Mouse (Mus musculus) Patski (cell line): ENCODE data around the gene 4933421I07Rik. TPM values are rescaled to one million over a fixed set of nuclear protein-coding genes. Genes with fewer than 3 reads are reported as not detected.

Source experiments
- ATAC-seq: fragments of 100-300 bp; one replicate; pipeline ENCODE4 v1.8.0; 2021
- CTCF ChIA-PET: fragments of 350-600 bp; sonication (Branson Sonifier 250); formaldehyde crosslinking; loops from one replicate; lab custom pipeline; 2022; ENCODE audit warnings: inconsistent platforms; lab: Charles Lee
- POLR2A ChIA-PET: fragments of 350-600 bp; sonication (Branson Sonifier 250); formaldehyde crosslinking; loops from one replicate; lab custom pipeline; 2022; ENCODE audit warnings: antibody characterized with exemption, inconsistent platforms; lab: Charles Lee
- DNase-seq: peaks from one replicate; pipeline ENCODE4 v3.0.0-alpha.2; 2011; ENCODE audit warnings: low read depth, low spot score
- H3K27me3 ChIP-seq: fragments of 371-371 bp; one replicate; pipeline ENCODE4 v1.5.1; 2021
- CTCF ChIP-seq: fragments of 100-300 bp; IDR thresholded peaks from one replicate; pipeline ENCODE4 v1.5.1; 2021
- in situ Hi-C: fragments of 300-500 bp; cut with MboI; formaldehyde crosslinking; loops from 3 replicates; pipeline ENCODE4 v1.11.1; 2018; ENCODE audit warnings: low pct_unique_long_range_greater_than_20kb, mixed read lengths
- polyA plus RNA-seq: library from polyadenylated mRNA; unstranded; gene quantifications from one replicate; pipeline ENCODE4 v1.2.3, GENCODE M21; 2021

4933421I07Rik gene
- not detected for polyA plus RNA-seq

DNA sequence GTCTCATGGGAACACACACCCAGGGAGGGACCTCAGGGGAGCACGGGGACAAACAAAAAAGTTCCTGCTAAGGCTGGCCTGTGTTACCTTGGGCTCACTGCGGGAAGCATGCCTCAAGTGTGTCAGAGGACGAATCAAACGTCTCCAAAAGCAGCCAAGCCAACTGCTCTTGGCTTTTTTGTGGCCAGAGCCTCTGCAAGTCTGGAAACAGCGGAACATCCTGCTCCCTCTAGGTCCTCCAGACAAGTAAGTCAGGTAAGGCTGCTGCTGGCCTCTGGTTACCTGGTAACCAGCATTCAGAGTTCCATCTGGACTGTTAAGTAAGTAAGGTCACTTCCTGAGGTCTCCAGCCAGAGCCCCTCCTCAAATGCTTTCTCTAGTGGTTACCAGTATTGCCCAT lies at the start of gene 4933421I07Rik:
TSS of gene 4933421I07Rik (minus strand) at position 271 of the 400 bp plus-strand sequence.
- TF ChIP-seq CTCF: no peak
- ChIA-PET POLR2A (no interaction called here), CTCF (no interaction called here)
- in situ Hi-C loops: no loop called here
- ATAC-seq (no peak), DNase-seq (no peak)
- H3K27me3 ChIP-seq: no peaks in the 10 kb centered on the region

DNA sequence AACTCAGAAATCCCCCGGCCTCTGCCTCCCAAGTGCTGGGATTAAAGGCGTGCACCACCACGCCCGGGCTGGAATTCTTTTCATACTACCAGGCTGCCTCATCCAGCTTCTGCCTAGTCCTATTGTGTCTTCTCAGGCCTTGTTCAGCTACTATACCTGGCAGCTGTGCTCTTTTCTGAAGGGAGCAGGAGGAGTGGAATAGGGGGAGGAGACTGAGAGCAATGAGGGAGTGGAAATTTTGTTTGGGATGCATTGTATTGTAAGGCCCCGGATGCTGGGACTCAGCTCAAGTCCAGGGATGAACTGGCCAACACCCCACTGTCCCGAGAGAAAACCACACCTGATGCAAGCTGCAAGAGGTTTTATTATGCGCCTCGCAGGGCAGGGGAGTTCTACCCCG lies 49.4 kb upstream of the 4933421I07Rik start:
- TF ChIP-seq CTCF: no peak
- POLR2A ChIA-PET: no interaction called here
- ATAC-seq (no peak), DNase-seq (no peak)
- CTCF ChIA-PET: no interaction called here
- in situ Hi-C loops: no loop called here
- no peaks in the 10 kb centered on the region for H3K27me3 ChIP-seq

DNA sequence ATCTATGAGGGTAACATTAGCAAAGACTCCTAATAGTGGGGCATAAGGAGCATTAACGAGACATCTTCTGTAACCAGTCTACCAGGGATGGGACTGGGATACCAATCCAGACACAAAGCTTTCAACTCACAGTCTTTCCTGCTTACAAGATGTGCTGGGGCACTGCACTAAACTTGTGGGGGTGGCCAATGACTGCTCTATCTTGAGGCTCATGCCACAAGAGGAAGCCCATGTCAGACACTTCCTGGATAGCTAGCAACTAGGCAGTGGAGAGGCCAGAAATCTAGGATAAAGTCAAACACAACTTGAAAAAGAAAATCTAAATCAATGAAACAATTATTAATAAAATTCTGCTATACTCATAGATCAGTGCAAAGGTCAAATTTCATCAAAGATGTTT lies 48.3 kb upstream of the 4933421I07Rik start:
- TF ChIP-seq CTCF: no peak
- in situ Hi-C loops: no loop called here

DNA sequence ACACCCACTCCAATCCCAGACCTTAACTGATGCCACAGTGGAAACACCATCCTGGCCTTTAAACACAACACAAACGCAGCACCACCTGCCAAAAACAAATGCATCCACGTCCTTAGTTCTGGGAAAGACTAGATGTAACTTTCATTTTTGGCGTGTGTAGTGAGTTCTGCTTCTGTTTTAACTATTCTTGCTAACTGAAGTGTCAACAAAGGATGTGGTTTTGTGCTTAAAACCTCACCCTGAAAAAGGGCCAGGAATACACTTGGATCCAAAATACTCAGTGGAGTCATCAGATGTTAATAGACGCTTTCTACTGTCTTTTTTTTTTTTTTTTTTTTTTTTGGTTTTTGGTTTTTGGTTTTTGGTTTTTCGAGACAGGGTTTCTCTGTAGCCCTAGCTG lies 42.9 kb upstream of the 4933421I07Rik start:
- in situ Hi-C loops: no loop called here
- DNase-seq (no peak), ATAC-seq (no peak)
- ChIA-PET POLR2A (no interaction called here), CTCF (no interaction called here)
- no peak for TF ChIP-seq CTCF
- H3K27me3 ChIP-seq: no peaks in the 10 kb centered on the region

More for the DNA sequence above, 48.3 kb upstream of the 4933421I07Rik start:
- no peaks in the 10 kb centered on the region for H3K27me3 ChIP-seq
- DNase-seq (no peak), ATAC-seq (no peak)
- ChIA-PET POLR2A (interaction anchor here (0.9 kb wide), 1 partner anchor 10 kb away, joined by 4 read pairs; no protein-coding TSS in a partner anchor), CTCF (no interaction called here)

DNA sequence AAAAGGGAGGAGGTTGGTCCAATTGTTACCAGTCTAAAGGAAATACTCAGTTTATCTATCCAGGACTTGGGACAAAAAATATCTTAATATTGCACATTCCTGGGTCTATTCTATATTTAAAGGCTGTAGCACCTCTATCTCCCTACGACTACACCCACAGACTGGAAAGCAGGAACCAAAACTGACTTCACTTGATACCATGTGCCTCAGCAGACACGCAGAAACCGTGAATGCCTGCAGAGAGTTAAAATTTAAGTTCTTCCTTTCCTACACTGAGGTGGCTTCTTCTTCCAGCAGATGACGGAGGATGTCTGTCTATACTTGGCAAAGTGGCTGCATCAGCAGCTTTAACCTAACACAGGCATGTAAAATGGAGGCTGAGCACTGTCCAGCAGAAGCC lies 42.4 kb upstream of the 4933421I07Rik start:
- in situ Hi-C loops: no loop called here
- ChIA-PET CTCF (no interaction called here), POLR2A (no interaction called here)
- no peaks in the 10 kb centered on the region for H3K27me3 ChIP-seq
- DNase-seq: no peak
- no peak for ATAC-seq
- TF ChIP-seq CTCF: no peak

DNA sequence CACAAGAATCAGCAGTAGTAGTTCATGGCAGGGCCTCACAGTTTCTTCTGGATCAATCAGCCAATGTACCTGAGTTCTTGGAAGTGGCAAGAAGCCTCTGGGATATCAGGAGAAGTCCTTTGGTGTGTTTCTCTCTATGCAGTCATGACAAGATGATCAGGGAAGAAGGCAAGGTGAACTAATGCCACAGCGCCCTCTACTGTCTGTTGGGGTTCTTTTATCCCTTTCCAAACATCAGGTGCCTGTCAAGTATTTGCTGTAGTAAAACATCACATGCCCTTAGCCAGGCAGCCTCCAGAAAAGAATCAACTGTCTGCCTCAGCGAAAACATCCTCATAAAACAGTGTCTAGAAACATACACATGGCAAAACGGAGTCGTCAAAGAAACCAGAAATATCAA lies 6.7 kb upstream of the 4933421I07Rik start:
- CTCF ChIA-PET: no interaction called here
- ATAC-seq: no peak
- no peaks in the 10 kb centered on the region for H3K27me3 ChIP-seq
- no peak for TF ChIP-seq CTCF
- POLR2A ChIA-PET: no interaction called here
- in situ Hi-C loops: no loop called here
- no peak for DNase-seq

DNA sequence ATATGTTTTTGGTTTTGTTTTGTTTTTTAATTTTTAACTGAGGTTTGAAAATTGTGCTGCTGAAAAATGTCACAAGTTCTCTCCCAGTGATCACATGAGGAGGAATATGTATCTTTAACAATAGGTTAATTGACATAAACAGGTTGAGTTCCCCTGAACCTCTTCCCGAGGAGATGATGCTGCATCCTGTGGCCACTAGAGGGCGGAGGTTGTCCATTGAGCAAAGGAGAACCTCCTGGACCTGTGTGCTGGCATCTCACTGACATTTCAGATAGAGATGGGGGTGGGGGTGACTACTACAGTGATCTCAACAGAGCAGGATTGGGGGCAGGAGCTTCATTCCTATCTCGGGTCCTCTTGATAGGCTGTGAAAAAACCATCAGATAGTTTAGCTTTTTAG lies 2.7 kb upstream of the 4933421I07Rik start:
- ATAC-seq (no peak), DNase-seq (no peak)
- no peak for TF ChIP-seq CTCF
- no peaks in the 10 kb centered on the region for H3K27me3 ChIP-seq
- POLR2A ChIA-PET: no interaction called here
- CTCF ChIA-PET: no interaction called here
- in situ Hi-C loops: no loop called here

DNA sequence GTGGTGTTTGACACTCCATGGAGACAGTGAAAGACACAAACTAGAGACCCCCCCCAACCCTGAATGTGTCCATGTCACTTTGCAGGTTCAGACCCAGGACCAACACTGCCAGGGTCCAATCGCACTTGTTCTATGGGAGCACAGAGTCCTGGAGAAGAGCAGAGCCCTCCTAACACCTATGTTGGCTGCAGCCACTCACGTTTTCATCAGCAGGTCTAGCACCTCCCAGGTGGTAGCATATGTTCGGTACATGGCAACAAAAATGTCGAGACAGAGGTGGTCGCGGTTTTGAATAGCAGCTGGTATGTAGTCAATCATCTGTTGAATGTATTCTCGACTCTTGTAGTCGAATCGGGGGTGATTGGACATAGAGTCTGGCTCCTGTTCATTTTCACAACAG lies 568 bp downstream of the 4933421I07Rik start:
- ChIA-PET POLR2A (no interaction called here), CTCF (no interaction called here)
- no peak for TF ChIP-seq CTCF
- DNase-seq (no peak), ATAC-seq (no peak)
- in situ Hi-C loops: no loop called here
- H3K27me3 ChIP-seq: no peaks in the 10 kb centered on the region

Other genes with a start within 250 kb of the 4933421I07Rik start
- not detected for gene Vmn2r61, start 188.1 kb downstream of the 4933421I07Rik start, polyA plus RNA-seq
- gene Zfp141, start 57.6 kb upstream of the 4933421I07Rik start, polyA plus RNA-seq: 3.9 TPM
- not detected for gene Gm21028, start 130.5 kb upstream of the 4933421I07Rik start, polyA plus RNA-seq
- 0.30 TPM for gene Zfp977, start 144.4 kb upstream of the 4933421I07Rik start, polyA plus RNA-seq
- gene Zfp976, start 194.5 kb upstream of the 4933421I07Rik start, polyA plus RNA-seq: 2.0 TPM
- gene Zfp975, start 244.6 kb upstream of the 4933421I07Rik start, polyA plus RNA-seq: 2.7 TPM